Mouse (Mus musculus) forebrain, embryonic 10.5 days (tissue): ENCODE measurements around the gene Gnrhr. TPM values are rescaled to one million over a fixed set of nuclear protein-coding genes. Genes with fewer than 3 reads are reported as not detected.
A peak's percentile ranks its signal among the peaks of the same experiment; 100 is the strongest.

Source experiments
- DNase-seq: peaks from one replicate; pipeline ENCODE4 v3.0.0-alpha.2; 2017; ENCODE audit warnings: low spot score; ENCODE audit errors: extremely low spot score
- H3K27ac ChIP-seq: fragments of 300-500 bp; sonication (generic); 2 replicates; pipeline ENCODE4 v1.5.1; 2016; ENCODE audit warnings: mild to moderate bottlenecking
- H3K27me3 ChIP-seq: fragments of 300-500 bp; sonication (generic); 2 replicates; pipeline ENCODE4 v1.6.1; 2016; ENCODE audit warnings: mild to moderate bottlenecking; ENCODE audit not compliant: poor library complexity, severe bottlenecking
- H3K36me3 ChIP-seq: fragments of 300-500 bp; sonication (generic); replicated peaks from 2 replicates; pipeline ENCODE4 v1.6.1; 2016; ENCODE audit warnings: mild to moderate bottlenecking, moderate library complexity
- H3K4me1 ChIP-seq: fragments of 300-500 bp; sonication (generic); 2 replicates; pipeline ENCODE4 v1.6.1; 2016
- H3K4me3 ChIP-seq: fragments of 300-500 bp; sonication (generic); 2 replicates; pipeline ENCODE4 v1.5.1; 2016; ENCODE audit warnings: mild to moderate bottlenecking, moderate library complexity
- H3K9me3 ChIP-seq: fragments of 300-500 bp; sonication (generic); 2 replicates; pipeline ENCODE4 v1.6.1; 2016; ENCODE audit warnings: mild to moderate bottlenecking, moderate library complexity
- WGBS: fragments of 180-500 bp; shearing (Covaris S2); methylation state at CpG from one replicate; pipeline ENCODE4 v1.1.7; 2016; 5-methylcytosine and 5-hydroxymethylcytosine counted together
- polyA plus RNA-seq: library from polyadenylated mRNA; unstranded; fragments of >200 nt; fragmentation: Nextera tagmentation; extraction: Ambion mirVana; gene quantifications from 2 replicates; pipeline ENCODE4 v1.2.1, GENCODE M21; 2016

Gnrhr gene
- not detected in 2 replicates for polyA plus RNA-seq

DNA sequence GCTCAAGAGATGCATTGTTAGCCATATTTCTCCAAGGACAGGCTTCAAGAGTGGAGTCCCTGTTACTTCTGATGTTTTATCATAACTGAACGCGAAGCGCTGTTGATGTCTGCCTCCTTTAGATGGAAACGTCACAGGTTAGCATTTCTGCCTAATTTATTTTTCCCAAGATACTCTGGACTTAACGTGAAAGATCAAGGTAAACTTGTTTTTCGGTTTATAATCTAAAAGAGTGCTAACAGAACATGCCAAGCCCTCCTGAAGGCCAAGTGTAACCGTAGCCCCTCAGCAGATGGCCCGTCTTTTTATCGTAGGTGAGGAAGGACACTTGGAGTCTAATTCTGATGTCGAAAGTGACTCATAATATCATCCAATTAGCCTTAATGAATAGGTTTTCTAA is at the start of gene Gnrhr:
Gnrhr (minus strand) TSS at position 101 of the 400 bp plus-strand sequence.
- 93% methylated on average over 10 of the region's 10 CpGs for WGBS
- no peak within 1 kb of the TSS for H3K4me3 ChIP-seq
- H3K4me1 ChIP-seq: no peaks in the 10 kb centered on the region
- H3K9me3 ChIP-seq: no peaks in the 10 kb centered on the region
- no peaks in the 10 kb centered on the region for H3K36me3 ChIP-seq
- no peak for DNase-seq
- H3K27ac ChIP-seq: no peak within 1 kb of the TSS
- H3K27me3 ChIP-seq: no peaks in the 10 kb centered on the region

DNA sequence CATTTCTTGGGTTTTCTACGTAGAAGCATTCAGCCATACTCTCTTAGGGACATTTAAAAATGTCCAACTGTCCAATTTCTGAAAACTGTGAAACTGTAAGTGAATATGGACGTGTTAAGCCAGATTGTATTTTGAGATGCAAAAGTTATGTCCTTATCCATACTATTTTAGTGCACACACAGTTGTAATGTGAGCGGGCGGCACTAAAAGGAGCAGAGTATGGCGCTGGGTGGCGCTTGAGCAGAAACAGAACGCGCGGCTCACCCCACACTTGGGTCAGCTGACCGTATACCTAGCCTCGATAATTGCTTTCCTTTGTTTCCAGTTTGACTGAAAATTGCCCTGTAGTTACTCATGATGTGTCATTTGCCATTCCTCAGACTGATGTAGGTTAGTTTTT is 48.9 kb upstream of the Gnrhr start:
- no peak overlapping the region for H3K4me3 ChIP-seq

DNA sequence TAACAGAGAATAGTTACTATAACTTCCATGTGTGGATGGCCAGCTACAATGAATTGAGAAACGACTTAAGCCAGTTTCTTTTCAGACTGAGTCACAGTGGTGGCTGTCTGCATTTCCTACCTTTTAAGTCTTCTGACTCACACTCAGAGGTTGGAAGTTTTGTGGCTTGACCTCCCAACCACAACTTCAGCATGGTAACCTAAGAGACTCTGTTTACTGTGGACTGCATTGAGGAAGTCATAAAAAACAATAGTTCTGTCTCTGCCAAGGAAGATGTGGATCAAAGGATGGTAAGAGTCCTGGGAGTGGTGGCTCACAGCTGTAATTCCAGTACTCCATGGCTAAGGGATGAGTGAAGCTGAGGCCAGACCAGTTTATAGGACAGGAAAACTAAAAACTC is 47.2 kb upstream of the Gnrhr start:
- 68% methylated on average over 1 of the region's 1 CpGs for WGBS
- no peaks in the 10 kb centered on the region for H3K27me3 ChIP-seq

More for the DNA sequence above, 48.9 kb upstream of the Gnrhr start:
- DNase-seq: no peak
- H3K36me3 ChIP-seq: no peaks in the 10 kb centered on the region
- no peak overlapping the region for H3K27ac ChIP-seq
- H3K9me3 ChIP-seq: no peaks in the 10 kb centered on the region
- H3K4me1 ChIP-seq: no peaks in the 10 kb centered on the region
- WGBS: 92% methylated on average over 11 of the region's 11 CpGs
- no peaks in the 10 kb centered on the region for H3K27me3 ChIP-seq

DNA sequence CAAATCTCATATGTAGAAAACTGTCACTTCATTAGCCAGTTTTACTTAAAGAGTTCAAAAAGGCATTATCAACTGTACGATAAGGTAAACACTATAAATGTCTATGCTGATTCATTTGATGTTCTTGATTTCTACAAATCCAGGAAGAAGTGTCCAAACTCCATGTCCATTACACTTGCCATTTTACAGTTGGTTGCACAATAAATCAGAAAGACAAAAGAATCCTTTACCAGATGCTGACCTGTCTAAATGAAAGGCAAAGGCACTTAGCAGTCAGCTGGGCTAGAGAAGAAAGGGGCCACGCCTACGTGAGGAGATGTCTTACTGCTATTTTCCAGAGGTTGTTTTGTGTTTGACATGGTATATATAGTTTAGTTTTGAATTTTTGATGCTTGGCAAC is 46.6 kb upstream of the Gnrhr start:
- Histone ChIP-seq H3K27me3 (no peaks in the 10 kb centered on the region), H3K36me3 (no peaks in the 10 kb centered on the region), H3K9me3 (no peaks in the 10 kb centered on the region), H3K4me1 (no peaks in the 10 kb centered on the region), H3K4me3 (no peak overlapping the region), H3K27ac (no peak overlapping the region)
- DNase-seq: no peak
- 88% methylated on average over 3 of the region's 3 CpGs for WGBS

More for the DNA sequence above, 47.2 kb upstream of the Gnrhr start:
- Histone ChIP-seq H3K36me3 (no peaks in the 10 kb centered on the region), H3K27ac (no peak overlapping the region), H3K9me3 (no peaks in the 10 kb centered on the region), H3K4me3 (no peak overlapping the region), H3K4me1 (no peaks in the 10 kb centered on the region)
- DNase-seq: no peak

DNA sequence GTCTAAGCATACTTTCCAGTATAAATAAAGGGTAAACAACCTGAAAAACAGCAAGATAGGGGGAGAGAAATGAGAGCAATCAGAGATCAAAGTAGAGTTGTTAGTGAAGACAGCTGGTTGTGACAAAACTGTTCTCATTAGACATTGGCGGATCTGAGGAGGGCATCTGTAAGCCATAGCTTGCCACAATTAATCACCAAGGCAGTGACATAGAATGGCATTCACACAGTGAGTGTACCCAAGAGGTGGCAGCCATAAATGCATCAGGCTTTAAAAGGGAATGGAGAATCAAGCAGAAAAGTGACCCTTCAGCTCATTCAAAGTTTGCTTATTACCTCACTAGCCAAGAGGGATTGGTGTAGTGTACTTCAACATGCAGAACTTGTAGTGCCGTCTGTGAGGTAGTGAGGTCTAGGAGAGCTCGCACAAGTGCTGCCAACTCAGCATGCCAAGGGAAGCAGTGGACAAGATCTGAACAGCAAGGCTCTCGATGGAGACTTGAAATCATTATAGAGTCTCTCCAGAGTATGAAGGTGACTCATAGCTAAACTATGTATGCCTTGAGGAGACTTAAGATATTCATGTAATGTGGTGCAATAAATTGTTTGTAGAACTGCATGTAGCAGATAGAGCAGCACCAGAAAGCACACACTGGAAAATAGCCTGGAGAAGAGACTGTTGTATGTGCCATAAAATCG is 29.6 kb upstream of the Gnrhr start:
- H3K4me3 ChIP-seq: no peak overlapping the region
- H3K27ac ChIP-seq: no peak overlapping the region
- no peaks in the 10 kb centered on the region for H3K4me1 ChIP-seq
- H3K27me3 ChIP-seq: no peaks in the 10 kb centered on the region
- no peaks in the 10 kb centered on the region for H3K36me3 ChIP-seq
- no peaks in the 10 kb centered on the region for H3K9me3 ChIP-seq
- WGBS: 89% methylated on average over 5 of the region's 5 CpGs
- no peak for DNase-seq

DNA sequence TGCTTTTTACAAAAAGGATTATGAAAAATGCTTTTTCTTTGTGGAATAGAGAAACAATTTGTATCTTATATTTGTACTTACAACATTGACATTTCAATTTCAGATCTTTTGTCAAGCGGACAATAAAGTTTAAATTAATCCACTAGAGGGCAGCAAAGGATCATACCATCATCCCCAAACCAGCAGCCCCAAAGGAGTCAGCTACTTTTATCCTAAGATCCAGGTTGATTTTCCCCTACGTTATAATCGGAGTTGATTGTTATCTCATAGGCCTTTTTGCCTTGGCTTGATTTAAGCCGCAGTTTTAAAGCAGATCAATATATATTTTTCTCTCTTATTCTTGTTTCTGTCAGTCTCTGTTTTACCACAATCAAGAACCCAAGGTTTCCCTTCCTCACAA is 6.3 kb downstream of the Gnrhr start:
- Histone ChIP-seq H3K9me3 (no peaks in the 10 kb centered on the region), H3K36me3 (no peaks in the 10 kb centered on the region), H3K27me3 (no peaks in the 10 kb centered on the region), H3K27ac (no peak overlapping the region), H3K4me1 (0 out of 2 replicates have a peak, but pooled peaks cover 3% of the 10 kb centered on the region), H3K4me3 (no peak overlapping the region)
- DNase-seq: no peak
- WGBS: 30% methylated on average over 4 of the region's 4 CpGs

DNA sequence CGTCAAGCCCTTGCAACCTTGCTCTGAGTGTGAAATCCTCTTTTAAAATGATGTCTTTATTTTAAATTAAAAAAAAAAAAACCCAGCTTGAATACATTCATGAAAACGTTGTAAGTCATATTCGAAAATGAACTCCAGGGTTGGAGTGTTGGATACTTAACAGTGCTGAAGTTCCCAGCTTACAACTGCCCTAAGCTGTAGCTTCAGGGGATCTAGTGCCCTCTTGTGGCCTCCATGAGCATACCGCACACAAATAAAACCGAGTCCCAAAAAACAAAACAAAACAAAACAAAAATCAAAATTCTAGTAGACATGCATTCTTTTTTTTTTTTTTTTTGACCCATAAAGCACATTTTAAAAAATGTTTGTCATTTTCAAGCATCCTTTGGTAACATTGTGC is 6.9 kb downstream of the Gnrhr start:
- H3K9me3 ChIP-seq: no peaks in the 10 kb centered on the region
- H3K36me3 ChIP-seq: no peaks in the 10 kb centered on the region
- H3K27me3 ChIP-seq: no peaks in the 10 kb centered on the region
- 0 out of 2 replicates have a peak, but pooled peaks cover 3% of the 10 kb centered on the region for H3K4me1 ChIP-seq
- DNase-seq: no peak
- 22% methylated on average over 5 of the region's 5 CpGs for WGBS
- no peak overlapping the region for H3K4me3 ChIP-seq
- H3K27ac ChIP-seq: no peak overlapping the region

DNA sequence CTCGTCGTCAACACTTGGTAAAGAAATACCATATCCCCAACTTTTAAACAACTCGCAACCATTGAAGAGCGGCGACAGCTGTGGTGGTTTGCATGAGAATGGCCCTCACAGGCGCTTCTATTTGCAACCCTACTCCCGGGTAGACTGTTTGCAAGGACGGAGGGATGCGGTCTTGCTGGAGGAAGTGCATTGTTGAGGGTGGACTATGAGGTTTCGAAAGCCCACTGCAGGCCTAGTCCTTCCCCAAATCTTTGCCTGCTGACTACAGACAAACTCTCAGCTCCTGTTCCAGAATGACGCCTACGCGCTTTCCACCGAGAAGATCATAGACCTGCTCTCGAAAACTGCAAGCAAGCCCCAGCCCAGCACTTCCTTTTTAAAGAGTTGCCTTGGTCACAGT is 7.4 kb downstream of the Gnrhr start:
- DNase-seq: no peak
- Histone ChIP-seq H3K27me3 (no peaks in the 10 kb centered on the region), H3K36me3 (no peaks in the 10 kb centered on the region), H3K9me3 (no peaks in the 10 kb centered on the region), H3K4me3 (no peak overlapping the region), H3K4me1 (0 out of 2 replicates have a peak, but pooled peaks cover 3% of the 10 kb centered on the region), H3K27ac (no peak overlapping the region)
- 47% methylated on average over 15 of the region's 15 CpGs for WGBS

DNA sequence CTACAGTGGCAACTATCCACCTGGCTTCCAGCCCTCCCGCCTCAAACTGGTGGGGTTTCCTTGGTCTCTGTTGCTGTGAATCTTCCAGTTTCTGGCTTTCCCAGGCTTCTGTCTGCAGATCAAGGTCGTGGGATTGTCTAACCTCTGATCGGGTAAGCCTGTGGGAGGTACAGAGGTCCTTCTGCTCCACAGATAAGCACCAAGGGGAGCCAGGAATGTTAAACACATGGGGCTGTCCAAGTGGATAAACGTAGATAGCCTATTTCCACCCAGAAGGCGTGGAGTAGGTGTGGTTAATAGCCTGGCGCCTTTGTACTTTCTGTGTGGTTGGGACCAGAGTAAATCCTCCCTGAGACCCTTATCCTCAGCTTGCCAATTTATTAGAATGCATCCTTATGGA is 10.3 kb downstream of the Gnrhr start:
- Histone ChIP-seq H3K36me3 (no peaks in the 10 kb centered on the region), H3K9me3 (no peaks in the 10 kb centered on the region), H3K27ac (no peak overlapping the region), H3K4me1 (0 out of 2 replicates have a peak, but pooled peaks cover 3% of the 10 kb centered on the region), H3K27me3 (no peaks in the 10 kb centered on the region), H3K4me3 (no peak overlapping the region)
- 89% methylated on average over 6 of the region's 6 CpGs for WGBS
- DNase-seq: no peak

DNA sequence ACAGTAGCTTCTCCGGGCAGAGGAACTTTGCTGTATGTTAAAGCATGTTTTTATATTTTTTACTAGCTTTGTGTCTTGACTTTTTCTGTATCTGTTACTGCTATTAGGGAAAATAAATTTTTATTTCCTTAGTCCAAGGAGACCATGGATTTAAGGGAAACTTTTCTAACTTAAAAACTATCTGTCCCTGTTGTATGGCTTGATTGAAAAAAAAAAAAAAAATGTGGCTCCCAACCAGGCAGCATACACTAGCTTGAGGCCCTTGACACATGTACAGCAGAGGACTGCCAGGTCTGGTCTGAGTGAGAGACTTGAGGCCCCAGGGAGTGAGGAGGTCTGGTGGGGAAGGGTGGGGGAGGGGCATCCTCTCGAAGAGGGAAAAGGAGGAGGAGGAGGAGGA is 23.9 kb downstream of the Gnrhr start:
- Histone ChIP-seq H3K9me3 (no peaks in the 10 kb centered on the region), H3K4me3 (no peak overlapping the region), H3K27ac (no peak overlapping the region), H3K36me3 (peaks cover 10% of the 10 kb centered on the region), H3K27me3 (no peaks in the 10 kb centered on the region), H3K4me1 (peaks cover 8% of the 10 kb centered on the region)
- 56% methylated on average over 2 of the region's 2 CpGs for WGBS
- DNase-seq: no peak

DNA sequence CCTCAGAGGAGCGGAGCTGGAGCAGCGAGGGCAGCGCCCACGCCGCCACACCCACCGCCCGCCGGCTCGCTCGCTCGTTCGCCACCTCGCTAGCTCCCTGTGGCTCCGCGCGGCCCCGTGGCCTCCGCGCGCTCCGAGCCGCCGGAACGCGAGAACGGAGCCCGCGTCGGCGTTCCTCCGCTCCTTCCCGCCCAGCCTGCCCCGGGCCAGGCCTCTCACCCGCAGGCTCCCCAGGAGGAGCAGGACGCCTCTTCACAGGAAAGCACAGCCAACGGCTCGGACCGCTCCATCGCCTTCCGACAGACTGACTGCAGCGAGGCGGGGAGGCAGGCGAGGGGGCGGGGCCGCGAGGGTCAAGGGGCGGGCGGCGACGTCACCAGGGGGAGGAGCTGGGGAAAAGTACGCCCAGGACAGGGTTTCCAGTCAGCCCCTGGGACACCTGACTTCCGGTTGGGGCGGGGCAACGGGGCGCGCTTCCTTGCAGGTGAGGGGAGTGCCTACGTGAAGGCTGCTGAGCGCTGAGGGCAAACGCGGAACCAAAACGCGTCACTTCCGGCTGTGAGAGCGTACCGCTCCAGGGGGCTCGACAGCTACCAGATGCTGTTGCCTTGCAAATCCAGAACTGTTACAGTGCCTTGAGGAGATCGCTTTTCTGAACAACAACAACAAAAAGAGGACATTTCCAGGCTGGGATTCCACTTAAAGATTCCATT is 25.1 kb downstream of the Gnrhr start, which contains the start of gene Uba6:
Uba6 (minus strand) TSS at position 355 of the 713 bp plus-strand sequence.
- Histone ChIP-seq H3K27me3 (no peaks in the 10 kb centered on the region), H3K9me3 (no peaks in the 10 kb centered on the region)

DNA sequence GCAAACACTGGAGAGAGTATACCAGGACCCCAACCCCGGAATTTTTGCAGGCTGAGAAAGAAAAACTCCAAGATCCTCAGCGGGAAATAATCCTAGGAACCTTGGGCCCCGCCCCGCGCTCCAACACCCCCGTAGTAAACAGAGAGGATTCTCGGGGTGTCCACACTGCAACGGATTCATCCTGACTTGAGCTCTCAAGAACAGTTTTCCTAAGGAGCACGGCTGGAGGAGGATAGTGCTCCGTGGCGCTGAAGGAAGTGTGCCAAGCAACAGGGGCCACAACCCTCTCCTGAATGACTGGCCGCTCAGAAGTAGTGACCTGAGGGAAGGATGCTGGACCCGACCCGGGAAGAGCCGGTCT is 25.6 kb downstream of the Gnrhr start:
- 1% methylated on average over 15 of the region's 15 CpGs for WGBS
- Histone ChIP-seq H3K27ac (peak overlapping the region; percentile 94), H3K9me3 (no peaks in the 10 kb centered on the region), H3K4me3 (peak overlapping the region; percentile 80), H3K36me3 (peaks cover 23% of the 10 kb centered on the region), H3K27me3 (no peaks in the 10 kb centered on the region), H3K4me1 (peaks cover 8% of the 10 kb centered on the region)
- DNase-seq: no peak

More for the DNA sequence above, 25.1 kb downstream of the Gnrhr start, which contains the start of gene Uba6:
- Histone ChIP-seq H3K4me1 (peaks cover 8% of the 10 kb centered on the region), H3K36me3 (peaks cover 20% of the 10 kb centered on the region), H3K27ac (peak within 1 kb of the TSS; percentile 94), H3K4me3 (peak within 1 kb of the TSS; percentile 80)
- peak; percentile 100 for DNase-seq
- WGBS: under 1% methylated on average over 67 of the region's 67 CpGs
